Mouse (Mus musculus): Measurements from ENCODE around the gene Klk11. TPM values are rescaled to one million over a fixed set of nuclear protein-coding genes. Genes with fewer than 3 reads are reported as not detected.
A peak's percentile ranks its signal among the peaks of the same experiment; 100 is the strongest.

The Klk11 gene
- total RNA-seq, 1 experiment = 1.7 TPM

- Histone ChIP-seq H3K9me3 (ENCODE audit: control insufficient read depth, insufficient read depth, low read depth, low read length) (no peaks in the 10 kb centered on the region), H3K4me1 (ENCODE audit: control insufficient read depth in 2 of 2, insufficient read depth in 2 of 2, low read length in 2 of 2, poor library complexity in 1 of 2) (peaks cover 0 to 16% of the 10 kb centered on the region in 2 experiments; a peak in 3 of 4 replicates), H3K27ac (ENCODE audit: insufficient read depth, low read depth, low read length, poor library complexity, severe bottlenecking) (no peak overlapping the region), H3K9ac (ENCODE audit: insufficient read depth, low read depth, low read length, poor library complexity, severe bottlenecking) (no peak overlapping the region), H3K36me3 (ENCODE audit: control insufficient read depth, insufficient read depth, low read length, poor library complexity, severe bottlenecking) (no peaks in the 10 kb centered on the region), H3K4me3 (ENCODE audit: insufficient read depth in 1 of 2, low read depth in 1 of 2, low read length in 2 of 2, poor library complexity in 1 of 2, severe bottlenecking in 1 of 2) (no peak overlapping the region)
- TF ChIP-seq ZNF384 (IDR thresholded peaks at IDR 0.05; ENCODE audit: low read depth, low read length) (no peak), MAFK (IDR thresholded peaks at IDR 0.05; ENCODE audit: insufficient read depth, low read depth, low read length) (no peak)
- in situ Hi-C loops (cut with MboI; ENCODE audit: low sequenced_read_pairs in 2 of 2, unreplicated experiment in 2 of 2) = no loop called here
- no peak for DNase-seq (ENCODE audit: low read depth, low spot score)
Observed at GRCm38 (mm10) chr7:43785286-43785685, 10.9 kb downstream of the Klk11 start.

DNA sequence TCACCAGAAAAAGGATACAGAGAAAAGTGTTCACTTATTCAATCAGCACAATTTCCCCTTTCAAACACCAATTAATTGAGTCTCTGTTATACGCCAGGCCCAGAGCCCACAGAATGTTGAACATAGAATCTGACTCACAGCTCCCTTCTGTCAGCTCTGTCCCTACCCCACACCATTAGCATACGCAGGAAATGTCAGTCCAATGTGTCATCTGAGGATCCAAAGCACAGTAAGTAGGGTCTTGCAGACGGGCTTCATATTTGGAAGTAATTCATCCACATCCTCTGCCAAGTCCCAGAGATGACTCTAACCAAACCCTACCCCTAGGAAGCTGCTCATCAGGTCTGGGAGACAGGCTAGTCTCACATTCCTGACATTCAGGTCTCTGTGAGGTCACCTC lies 13.7 kb downstream of the Klk11 start:
- TF ChIP-seq ZNF384 (IDR thresholded peaks at IDR 0.05; ENCODE audit: low read depth, low read length) (no peak), CHD2 (IDR thresholded peaks at IDR 0.05; ENCODE audit: low read depth, low read length) (no peak), ZC3H11A (IDR thresholded peaks at IDR 0.05; ENCODE audit: borderline replicate concordance, low read depth, low read length) (no peak), HCFC1 (IDR thresholded peaks at IDR 0.05; ENCODE audit: borderline replicate concordance, insufficient read depth, low read length) (no peak), MAFK (IDR thresholded peaks at IDR 0.05; ENCODE audit: insufficient read depth, low read depth, low read length) (no peak)
- H3K27ac ChIP-seq (ENCODE audit: insufficient read depth, low read depth, low read length, poor library complexity, severe bottlenecking) = no peak overlapping the region
- in situ Hi-C loops (cut with MboI; ENCODE audit: low sequenced_read_pairs in 2 of 2, unreplicated experiment in 2 of 2) = no loop called here

DNA sequence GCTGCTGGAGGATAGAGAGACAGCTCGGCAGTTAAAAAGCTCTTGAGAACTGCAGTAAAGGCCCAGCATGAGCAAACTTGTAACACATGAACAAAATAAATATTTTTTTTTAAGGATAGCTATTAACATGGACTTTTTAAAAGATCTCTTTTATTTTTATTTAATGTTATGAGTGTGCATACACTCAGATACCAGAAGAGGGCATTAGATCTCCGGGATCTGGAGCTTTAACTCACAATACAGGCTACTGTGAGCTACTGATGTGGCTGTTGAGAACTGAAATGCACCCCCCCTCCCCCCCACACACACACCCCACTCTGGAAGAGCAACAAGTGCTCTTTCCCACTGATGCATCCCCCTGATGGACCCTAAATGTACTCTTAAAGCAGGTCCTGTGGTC lies 14.9 kb downstream of the Klk11 start:
- in situ Hi-C loops (cut with MboI; ENCODE audit: low sequenced_read_pairs in 2 of 2, unreplicated experiment in 2 of 2) = no loop called here
- H3K4me1 ChIP-seq (ENCODE audit: control insufficient read depth in 2 of 2, insufficient read depth in 2 of 2, low read length in 2 of 2, poor library complexity in 1 of 2) = no peaks in the 10 kb centered on the region
- no peak for DNase-seq (ENCODE audit: low read depth, low spot score)
- no peaks in the 10 kb centered on the region for H3K36me3 ChIP-seq (ENCODE audit: control insufficient read depth, insufficient read depth, low read length, poor library complexity, severe bottlenecking)
- no peak overlapping the region for H3K27ac ChIP-seq (ENCODE audit: insufficient read depth, low read depth, low read length, poor library complexity, severe bottlenecking)
- H3K4me3 ChIP-seq (ENCODE audit: insufficient read depth in 1 of 2, low read depth in 1 of 2, low read length in 2 of 2, poor library complexity in 1 of 2, severe bottlenecking in 1 of 2) = no peak overlapping the region
- no peaks in the 10 kb centered on the region for H3K9me3 ChIP-seq (ENCODE audit: control insufficient read depth, insufficient read depth, low read depth, low read length)
- H3K9ac ChIP-seq (ENCODE audit: insufficient read depth, low read depth, low read length, poor library complexity, severe bottlenecking) = no peak overlapping the region
- TF ChIP-seq ZNF384 (IDR thresholded peaks at IDR 0.05; ENCODE audit: low read depth, low read length) = no peak

More for the DNA sequence above, 13.7 kb downstream of the Klk11 start:
- Histone ChIP-seq H3K36me3 (ENCODE audit: control insufficient read depth, insufficient read depth, low read length, poor library complexity, severe bottlenecking) (no peaks in the 10 kb centered on the region), H3K4me1 (ENCODE audit: control insufficient read depth in 2 of 2, insufficient read depth in 2 of 2, low read length in 2 of 2, poor library complexity in 1 of 2) (no peaks in the 10 kb centered on the region; a peak in 1 of 4 replicates), H3K4me3 (ENCODE audit: insufficient read depth in 1 of 2, low read depth in 1 of 2, low read length in 2 of 2, poor library complexity in 1 of 2, severe bottlenecking in 1 of 2) (no peak overlapping the region), H3K9me3 (ENCODE audit: control insufficient read depth, insufficient read depth, low read depth, low read length) (no peaks in the 10 kb centered on the region), H3K9ac (ENCODE audit: insufficient read depth, low read depth, low read length, poor library complexity, severe bottlenecking) (no peak overlapping the region)
- no peak for DNase-seq (ENCODE audit: low read depth, low spot score)

DNA sequence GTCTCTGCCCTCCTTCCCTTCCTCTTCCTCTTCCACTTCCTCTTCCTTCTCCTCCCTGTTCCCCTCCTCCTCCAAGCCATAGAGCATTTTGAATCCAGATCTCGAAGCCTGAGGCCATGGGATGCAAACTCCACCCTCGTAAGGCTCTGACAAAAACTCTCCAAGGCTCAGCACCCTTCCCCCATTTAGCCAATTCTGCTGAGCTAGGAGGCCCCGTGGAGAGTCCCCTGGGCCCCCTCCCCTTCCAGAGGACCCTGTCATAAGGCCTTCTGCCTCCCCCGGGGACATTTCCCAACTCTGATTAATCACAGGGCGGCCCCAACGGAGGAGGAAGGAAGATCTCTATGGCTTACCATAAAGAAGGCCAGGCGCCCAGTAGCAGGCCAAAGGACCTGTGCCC lies 17.2 kb downstream of the Klk11 start, which contains the start of gene Klk9:
Gene Klk9 (plus strand): TSS at position 301 of the 400 bp plus-strand sequence.
- Histone ChIP-seq H3K4me1 (ENCODE audit: control insufficient read depth in 2 of 2, insufficient read depth in 2 of 2, low read length in 2 of 2, poor library complexity in 1 of 2) (peaks cover 0 to 4% of the 10 kb centered on the region in 2 experiments; a peak in 1 of 4 replicates), H3K27ac (ENCODE audit: insufficient read depth, low read depth, low read length, poor library complexity, severe bottlenecking) (no peak within 1 kb of the TSS), H3K4me3 (ENCODE audit: insufficient read depth in 1 of 2, low read depth in 1 of 2, low read length in 2 of 2, poor library complexity in 1 of 2, severe bottlenecking in 1 of 2) (no peak within 1 kb of the TSS), H3K36me3 (ENCODE audit: control insufficient read depth, insufficient read depth, low read length, poor library complexity, severe bottlenecking) (no peaks in the 10 kb centered on the region), H3K9ac (ENCODE audit: insufficient read depth, low read depth, low read length, poor library complexity, severe bottlenecking) (no peak within 1 kb of the TSS), H3K9me3 (ENCODE audit: control insufficient read depth, insufficient read depth, low read depth, low read length) (no peaks in the 10 kb centered on the region)
- DNase-seq (ENCODE audit: low read depth, low spot score) = no peak
- in situ Hi-C loops (cut with MboI; ENCODE audit: low sequenced_read_pairs in 2 of 2, unreplicated experiment in 2 of 2) = no loop called here
- TF ChIP-seq ZC3H11A (IDR thresholded peaks at IDR 0.05; ENCODE audit: borderline replicate concordance, low read depth, low read length) (no peak), ZNF384 (IDR thresholded peaks at IDR 0.05; ENCODE audit: low read depth, low read length) (no peak), HCFC1 (IDR thresholded peaks at IDR 0.05; ENCODE audit: borderline replicate concordance, insufficient read depth, low read length) (no peak), CHD2 (IDR thresholded peaks at IDR 0.05; ENCODE audit: low read depth, low read length) (no peak), MAFK (IDR thresholded peaks at IDR 0.05; ENCODE audit: insufficient read depth, low read depth, low read length) (no peak)

- no peaks in the 10 kb centered on the region for H3K36me3 ChIP-seq (ENCODE audit: control insufficient read depth, insufficient read depth, low read length, poor library complexity, severe bottlenecking)
- H3K9ac ChIP-seq (ENCODE audit: insufficient read depth, low read depth, low read length, poor library complexity, severe bottlenecking) = peak overlapping the region; percentile 40; the same call in 1 of the 2 replicates
- no peak overlapping the region for H3K27ac ChIP-seq (ENCODE audit: insufficient read depth, low read depth, low read length, poor library complexity, severe bottlenecking)
- H3K4me3 ChIP-seq (ENCODE audit: insufficient read depth in 1 of 2, low read depth in 1 of 2, low read length in 2 of 2, poor library complexity in 1 of 2, severe bottlenecking in 1 of 2) = peak overlapping the region; percentile 60
- in situ Hi-C loops (cut with MboI; ENCODE audit: low sequenced_read_pairs in 2 of 2, unreplicated experiment in 2 of 2) = no loop called here
- peaks cover 0 to 9% of the 10 kb centered on the region in 2 experiments; a peak in 2 of 4 replicates for H3K4me1 ChIP-seq (ENCODE audit: control insufficient read depth in 2 of 2, insufficient read depth in 2 of 2, low read length in 2 of 2, poor library complexity in 1 of 2)
- TF ChIP-seq HCFC1 (IDR thresholded peaks at IDR 0.05; ENCODE audit: borderline replicate concordance, insufficient read depth, low read length) (no peak), ZNF384 (IDR thresholded peaks at IDR 0.05; ENCODE audit: low read depth, low read length) (0 out of 2 replicates have a peak, but pooled peaks have one; percentile 20), MAFK (IDR thresholded peaks at IDR 0.05; ENCODE audit: insufficient read depth, low read depth, low read length) (no peak)
- no peaks in the 10 kb centered on the region for H3K9me3 ChIP-seq (ENCODE audit: control insufficient read depth, insufficient read depth, low read depth, low read length)
- no peak for DNase-seq (ENCODE audit: low read depth, low spot score)
Observed at GRCm38 (mm10) chr7:43796355-43796754, 22.0 kb downstream of the Klk11 start.
